Comparison of ENCODE assay signal across 9 mouse cellular contexts in genomic region chr5:64866331-64867050, GRCm38 (mm10).
DNase-seq lines count a peak whose midpoint lies in the region; ATAC-seq lines count a peak whose summit lies in the region.
"Had no signal": no experiment of that assay in that cellular context is flagged by ENCODE, and none has a peak within 500 bp of the region (broad histone marks: within the 10 kb centered on the region; RNA-seq: fewer than 3 reads in every experiment).

No protein-coding gene starts in this region.

- no peak overlapping the region for H3K4me3 ChIP-seq in hindbrain, embryonic 11.5 days (ENCODE audit: low read depth, low read length)
- no peak overlapping the region for H3K4me3 ChIP-seq in hindbrain, embryonic 13.5 days
- no peak overlapping the region for H3K4me3 ChIP-seq in hindbrain, embryonic 14.5 days (replicated peaks; ENCODE audit: low read length)
- H3K4me3 ChIP-seq in midbrain, embryonic 11.5 days (ENCODE audit: low read depth, low read length) = no peak overlapping the region
- H3K4me3 ChIP-seq in stomach, embryonic 15.5 days (replicated peaks) = no peak overlapping the region

- H3K4me2 ChIP-seq in hindbrain, embryonic 11.5 days (replicated peaks; ENCODE audit: low read depth, low read length) = no peak overlapping the region
- H3K4me2 ChIP-seq in hindbrain, embryonic 13.5 days = no peak overlapping the region
- H3K4me2 ChIP-seq in hindbrain, embryonic 14.5 days (replicated peaks) = no peak overlapping the region
- no peak overlapping the region for H3K4me2 ChIP-seq in midbrain, embryonic 11.5 days
- H3K4me2 ChIP-seq in stomach, embryonic 15.5 days = no peak overlapping the region

- H3K36me3 ChIP-seq in hindbrain, embryonic 11.5 days (ENCODE audit: control insufficient read depth, insufficient read depth, low read length) = no peaks in the 10 kb centered on the region
- no peaks in the 10 kb centered on the region for H3K36me3 ChIP-seq in hindbrain, embryonic 13.5 days
- no peaks in the 10 kb centered on the region for H3K36me3 ChIP-seq in hindbrain, embryonic 14.5 days (replicated peaks; ENCODE audit: control insufficient read depth, insufficient read depth)
- no peaks in the 10 kb centered on the region for H3K36me3 ChIP-seq in midbrain, embryonic 11.5 days (ENCODE audit: control insufficient read depth, insufficient read depth, low read length)
- H3K36me3 ChIP-seq in stomach, embryonic 15.5 days = no peaks in the 10 kb centered on the region

- H3K9ac ChIP-seq in hindbrain, embryonic 11.5 days (ENCODE audit: low read depth, low read length) = no peak overlapping the region
- no peak overlapping the region for H3K9ac ChIP-seq in hindbrain, embryonic 13.5 days
- no peak overlapping the region for H3K9ac ChIP-seq in hindbrain, embryonic 14.5 days
- H3K9ac ChIP-seq in midbrain, embryonic 11.5 days (ENCODE audit: low read length) = no peak overlapping the region
- no peak overlapping the region for H3K9ac ChIP-seq in stomach, embryonic 15.5 days

- H3K4me1 ChIP-seq in hindbrain, embryonic 11.5 days (replicated peaks; ENCODE audit: control insufficient read depth, insufficient read depth, low read length) = no peaks in the 10 kb centered on the region
- 0 out of 2 replicates have a peak, but pooled peaks cover 11% of the 10 kb centered on the region for H3K4me1 ChIP-seq in hindbrain, embryonic 13.5 days (replicated peaks)
- no peaks in the 10 kb centered on the region for H3K4me1 ChIP-seq in hindbrain, embryonic 14.5 days (replicated peaks; ENCODE audit: control insufficient read depth, insufficient read depth, low read length)
- H3K4me1 ChIP-seq in midbrain, embryonic 11.5 days (ENCODE audit: control insufficient read depth, insufficient read depth, low read length) = no peaks in the 10 kb centered on the region
- peaks cover 29% of the 10 kb centered on the region for H3K4me1 ChIP-seq in stomach, embryonic 15.5 days

- H3K9me3 ChIP-seq in hindbrain, embryonic 11.5 days (ENCODE audit: control insufficient read depth, low read length) = no peaks in the 10 kb centered on the region
- H3K9me3 ChIP-seq in hindbrain, embryonic 13.5 days = no peaks in the 10 kb centered on the region
- no peaks in the 10 kb centered on the region for H3K9me3 ChIP-seq in hindbrain, embryonic 14.5 days (ENCODE audit: control insufficient read depth, low read length)
- no peaks in the 10 kb centered on the region for H3K9me3 ChIP-seq in midbrain, embryonic 11.5 days (ENCODE audit: control insufficient read depth, low read length)
- no peaks in the 10 kb centered on the region for H3K9me3 ChIP-seq in stomach, embryonic 15.5 days

- 49% methylated on average over 5 of the region's 5 CpGs for WGBS in hindbrain, embryonic 11.5 days
- WGBS in hindbrain, embryonic 13.5 days = 40% methylated on average over 5 of the region's 5 CpGs
- WGBS in hindbrain, embryonic 14.5 days = 31% methylated on average over 5 of the region's 5 CpGs
- WGBS in midbrain, embryonic 11.5 days = 28% methylated on average over 5 of the region's 5 CpGs
- 33% methylated on average over 5 of the region's 5 CpGs for WGBS in stomach, embryonic 15.5 days

- peak; percentile 79 for DNase-seq in hindbrain, embryonic 11.5 days (ENCODE audit: low spot score)
- peak; percentile 61 to 70 for DNase-seq in cerebellum, adult 18-20 months
- DNase-seq in forelimb bud, embryonic 11.5 days (ENCODE audit: low read depth, low spot score) = peak; percentile 74
- DNase-seq in hindbrain, embryonic 14.5 days (ENCODE audit: low spot score) = peak; percentile 84
- DNase-seq in layer of hippocampus, postnatal 36 days = peak; percentile 62 to 76
- DNase-seq in midbrain, embryonic 11.5 days (ENCODE audit: low spot score, missing footprints) = peak; percentile 96

- H3K27ac ChIP-seq in hindbrain, embryonic 11.5 days (ENCODE audit: low read depth, low read length) = no peak overlapping the region
- no peak overlapping the region for H3K27ac ChIP-seq in hindbrain, embryonic 13.5 days
- no peak overlapping the region for H3K27ac ChIP-seq in hindbrain, embryonic 14.5 days
- no peak overlapping the region for H3K27ac ChIP-seq in midbrain, embryonic 11.5 days (ENCODE audit: low read depth, low read length)
- H3K27ac ChIP-seq in stomach, embryonic 15.5 days = peak overlapping the region; percentile 84
- H3K27ac ChIP-seq: macrophage had no signal

- no peaks in the 10 kb centered on the region for H3K27me3 ChIP-seq in hindbrain, embryonic 11.5 days (ENCODE audit: control insufficient read depth, insufficient read depth, low read length)
- 0 out of 2 replicates have a peak, but pooled peaks cover 2% of the 10 kb centered on the region for H3K27me3 ChIP-seq in hindbrain, embryonic 13.5 days
- H3K27me3 ChIP-seq in hindbrain, embryonic 14.5 days (ENCODE audit: control insufficient read depth, insufficient read depth, low read length) = no peaks in the 10 kb centered on the region
- no peaks in the 10 kb centered on the region for H3K27me3 ChIP-seq in midbrain, embryonic 11.5 days (ENCODE audit: control insufficient read depth, insufficient read depth, low read length)
- H3K27me3 ChIP-seq in stomach, embryonic 15.5 days (replicated peaks) = no peaks in the 10 kb centered on the region

- ATAC-seq in hindbrain, embryonic 11.5 days (ENCODE audit: low FRiP score) = no peak
- ATAC-seq in hindbrain, embryonic 13.5 days (ENCODE audit: low FRiP score) = no peak
- ATAC-seq in hindbrain, embryonic 14.5 days (ENCODE audit: low FRiP score) = no peak
- ATAC-seq in midbrain, embryonic 11.5 days (ENCODE audit: low FRiP score) = peak; percentile 51; the same call in 1 of the 2 replicates
- no peak for ATAC-seq in stomach, embryonic 15.5 days (ENCODE audit: insufficient read depth, low FRiP score, low read depth)
